Mouse (Mus musculus) midbrain, postnatal 0 days (tissue): Measurements from ENCODE around the gene Cog5. TPM values are rescaled to one million over a fixed set of nuclear protein-coding genes. Genes with fewer than 3 reads are reported as not detected.

Source experiments
- ATAC-seq: fragments of 200-750 bp; cut with Nextera tagmentation; 2 replicates; pipeline ENCODE4 v1.8.0; 2017; ENCODE audit warnings: moderate number of reproducible peaks, mild to moderate bottlenecking, moderate TSS enrichment, moderate library complexity; ENCODE audit not compliant: low FRiP score
- DNase-seq: peaks from one replicate; pipeline ENCODE4 v3.0.0-alpha.2; 2015; ENCODE audit warnings: low spot score
- H3K27ac ChIP-seq: fragments of 300-500 bp; sonication (generic); 2 replicates; pipeline ENCODE4 v1.5.1; 2014; ENCODE audit warnings: low read depth, mild to moderate bottlenecking, low read length, mixed read lengths
- H3K27me3 ChIP-seq: fragments of 300-500 bp; sonication (generic); 2 replicates; pipeline ENCODE4 v1.6.1; 2014; ENCODE audit warnings: low read length, control low read depth, mixed read lengths; ENCODE audit not compliant: insufficient read depth
- H3K36me3 ChIP-seq: fragments of 300-500 bp; sonication (generic); 2 replicates; pipeline ENCODE4 v1.6.1; 2014; ENCODE audit warnings: low read length, control low read depth, mixed read lengths; ENCODE audit not compliant: insufficient read depth
- H3K4me1 ChIP-seq: fragments of 300-500 bp; sonication (generic); 2 replicates; pipeline ENCODE4 v1.6.1; 2014; ENCODE audit warnings: mild to moderate bottlenecking, control low read depth, antibody characterized with exemption, low read length, mixed read lengths; ENCODE audit not compliant: insufficient read depth
- H3K4me2 ChIP-seq: fragments of 300-500 bp; sonication (generic); 2 replicates; pipeline ENCODE4 v1.6.1; 2014; ENCODE audit warnings: low read depth, mild to moderate bottlenecking, low read length, mixed read lengths; ENCODE audit not compliant: poor library complexity, severe bottlenecking
- H3K4me3 ChIP-seq: fragments of 300-500 bp; sonication (generic); 2 replicates; pipeline ENCODE4 v1.5.1; 2014; ENCODE audit warnings: low read depth, mild to moderate bottlenecking, low read length, moderate library complexity
- H3K9ac ChIP-seq: fragments of 300-500 bp; sonication (generic); replicated peaks from 2 replicates; pipeline ENCODE4 v1.6.1; 2014; ENCODE audit warnings: mild to moderate bottlenecking, low read length, moderate library complexity, mixed read lengths; ENCODE audit not compliant: poor library complexity, severe bottlenecking
- H3K9me3 ChIP-seq: fragments of 300-500 bp; sonication (generic); 2 replicates; pipeline ENCODE4 v1.6.1; 2016; ENCODE audit warnings: low read length, control low read depth
- CTCF ChIP-seq: IDR thresholded peaks from 2 replicates; pipeline ENCODE4 v1.5.1; 2016; ENCODE audit warnings: antibody characterized with exemption, mild to moderate bottlenecking
- WGBS: fragments of 180-500 bp; shearing (Covaris S2); extraction: QIAGEN DNeasy Blood & Tissue Kit; methylation state at CpG from one replicate; pipeline ENCODE4 v1.1.7; 2014; 5-methylcytosine and 5-hydroxymethylcytosine counted together
- polyA plus RNA-seq: library from polyadenylated mRNA; unstranded; fragments of >200 nt; fragmentation: Nextera tagmentation; extraction: Ambion mirVana; gene quantifications from 2 replicates; pipeline ENCODE4 v1.2.1, GENCODE M21; 2015
- total RNA-seq: library from RNA; depleted of rRNA; stranded (reverse); fragments of >200 nt; gene quantifications from 2 replicates; pipeline ENCODE4 v1.2.3, GENCODE M21; 2014

The Cog5 gene
- total and polyA plus RNA-seq, 2 experiments from 2014 or later: 18.8 to 41.1 TPM

DNA sequence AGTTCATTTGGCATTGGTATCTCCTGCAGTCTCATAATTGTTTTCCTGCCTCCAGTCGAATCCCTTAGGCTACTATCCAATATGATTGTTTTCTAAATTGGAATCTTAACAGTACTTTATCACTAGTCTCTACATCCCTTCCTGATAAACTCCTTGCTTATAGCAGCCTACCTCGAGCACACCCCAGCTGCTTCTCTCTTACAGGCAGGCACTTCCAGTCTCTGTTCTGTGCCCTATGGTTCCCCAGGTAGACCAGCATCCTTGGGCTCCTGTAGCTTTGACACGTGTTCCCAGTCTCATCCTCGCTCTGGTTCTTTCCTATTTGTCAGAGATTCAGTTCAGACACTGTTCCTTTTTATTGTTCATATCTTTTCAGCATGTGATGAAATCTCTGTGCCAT lies 229.7 kb downstream of the Cog5 start:
- no peak overlapping the region for H3K9ac ChIP-seq
- H3K4me1 ChIP-seq: no peaks in the 10 kb centered on the region
- H3K9me3 ChIP-seq: no peaks in the 10 kb centered on the region
- TF ChIP-seq CTCF: no peak
- WGBS: 84% methylated on average over 4 of the region's 4 CpGs
- no peak overlapping the region for H3K4me3 ChIP-seq
- no peak for ATAC-seq
- DNase-seq: no peak
- peaks cover 5% of the 10 kb centered on the region; the same call in 1 of the 2 replicates for H3K36me3 ChIP-seq
- no peaks in the 10 kb centered on the region for H3K27me3 ChIP-seq
- no peak overlapping the region for H3K27ac ChIP-seq
- H3K4me2 ChIP-seq: no peak overlapping the region

DNA sequence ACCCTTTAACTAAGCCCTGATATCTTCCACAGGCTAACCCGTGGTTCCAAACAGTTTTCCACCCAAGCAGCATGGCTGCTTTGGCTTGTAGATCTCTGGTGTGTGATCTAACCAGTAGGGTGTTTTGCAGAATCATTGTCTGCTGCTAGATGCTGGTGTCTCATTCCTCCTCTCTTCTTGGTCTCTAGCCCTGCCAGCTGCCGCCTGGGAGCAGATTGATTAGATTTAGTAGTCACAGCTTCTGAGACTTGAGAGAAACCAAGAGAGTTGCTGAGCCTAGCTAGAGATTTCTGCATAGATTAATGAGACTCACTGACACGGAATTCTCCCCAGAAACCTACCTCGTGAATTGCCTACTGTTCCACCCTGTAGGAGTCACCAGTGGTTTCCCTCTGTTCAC lies 230.4 kb downstream of the Cog5 start:
- no peaks in the 10 kb centered on the region for H3K9me3 ChIP-seq
- no peaks in the 10 kb centered on the region for H3K27me3 ChIP-seq
- H3K4me1 ChIP-seq: no peaks in the 10 kb centered on the region
- H3K4me2 ChIP-seq: no peak overlapping the region
- H3K4me3 ChIP-seq: no peak overlapping the region
- 91% methylated on average over 4 of the region's 4 CpGs for WGBS
- no peak for TF ChIP-seq CTCF
- no peak overlapping the region for H3K9ac ChIP-seq
- ATAC-seq (no peak), DNase-seq (no peak)
- H3K27ac ChIP-seq: no peak overlapping the region
- peaks cover 5% of the 10 kb centered on the region; the same call in 1 of the 2 replicates for H3K36me3 ChIP-seq

DNA sequence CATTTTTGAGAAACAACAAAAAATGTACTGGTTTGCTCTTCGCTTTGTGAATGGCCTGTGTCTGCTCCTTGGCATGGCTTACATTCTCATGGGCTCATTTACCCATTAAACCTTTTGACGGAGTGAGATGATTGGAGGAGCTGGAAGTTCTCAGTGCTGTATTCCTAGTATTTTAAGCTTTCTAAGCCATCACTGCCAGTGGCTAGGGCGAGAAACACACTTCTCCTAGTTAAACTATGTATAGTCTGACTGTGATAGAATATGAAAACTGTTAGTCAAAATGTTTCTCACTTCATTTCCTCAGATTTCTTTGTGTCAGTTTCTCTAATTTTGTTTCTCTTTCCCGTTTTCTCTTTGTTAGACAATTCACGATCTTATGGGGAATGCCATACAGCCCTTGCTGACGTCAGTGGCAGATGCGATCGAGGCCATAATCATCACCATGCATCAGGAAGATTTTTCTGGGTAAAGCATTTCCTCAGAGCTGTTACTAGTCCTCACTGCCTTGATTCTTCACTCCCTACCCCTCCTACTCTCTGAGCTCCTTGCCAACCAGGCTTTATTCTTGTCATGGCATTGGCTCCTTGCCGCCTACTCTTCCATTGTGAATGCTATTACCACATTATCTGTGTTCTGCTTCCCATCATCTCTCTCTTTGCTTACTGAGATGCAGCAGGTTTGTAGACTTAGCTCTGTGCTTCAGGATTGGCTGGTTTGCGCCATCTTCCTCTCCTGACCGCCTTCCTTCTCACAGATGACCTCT lies 231.4 kb downstream of the Cog5 start:
- DNase-seq (no peak), ATAC-seq (no peak)
- Histone ChIP-seq H3K27ac (no peak overlapping the region), H3K4me2 (no peak overlapping the region), H3K36me3 (peaks cover 5% of the 10 kb centered on the region; the same call in 1 of the 2 replicates), H3K4me3 (no peak overlapping the region), H3K27me3 (no peaks in the 10 kb centered on the region), H3K9ac (no peak overlapping the region), H3K9me3 (no peaks in the 10 kb centered on the region), H3K4me1 (no peaks in the 10 kb centered on the region)
- 94% methylated on average over 11 of the region's 11 CpGs for WGBS
- no peak for TF ChIP-seq CTCF

DNA sequence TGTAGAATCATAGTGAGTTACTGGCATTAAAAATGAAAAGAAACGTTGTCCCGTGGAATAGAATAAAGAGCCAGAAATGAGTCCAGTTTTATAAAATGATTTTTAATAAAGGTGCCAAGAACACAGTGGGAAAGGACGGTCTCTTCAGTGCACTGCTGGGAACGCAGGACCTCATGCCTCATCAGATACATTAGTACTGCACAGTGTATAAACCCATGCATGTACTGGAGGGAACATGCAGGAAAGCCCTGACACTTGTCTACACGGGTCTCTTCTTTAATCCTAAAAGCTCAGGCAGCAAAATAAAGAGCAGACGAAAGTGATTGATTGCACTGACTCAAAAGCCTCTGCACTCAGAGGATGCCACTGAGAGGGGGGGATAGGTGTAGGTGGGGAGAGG lies 236.0 kb downstream of the Cog5 start:
- no peaks in the 10 kb centered on the region for H3K27me3 ChIP-seq
- no peak overlapping the region for H3K27ac ChIP-seq
- no peak overlapping the region for H3K4me2 ChIP-seq
- H3K36me3 ChIP-seq: peaks cover 5% of the 10 kb centered on the region; the same call in 1 of the 2 replicates
- DNase-seq: no peak
- H3K4me3 ChIP-seq: no peak overlapping the region
- H3K4me1 ChIP-seq: no peaks in the 10 kb centered on the region
- H3K9me3 ChIP-seq: no peaks in the 10 kb centered on the region
- H3K9ac ChIP-seq: no peak overlapping the region
- 54% methylated on average over 6 of the region's 6 CpGs for WGBS
- TF ChIP-seq CTCF: no peak
- no peak for ATAC-seq

DNA sequence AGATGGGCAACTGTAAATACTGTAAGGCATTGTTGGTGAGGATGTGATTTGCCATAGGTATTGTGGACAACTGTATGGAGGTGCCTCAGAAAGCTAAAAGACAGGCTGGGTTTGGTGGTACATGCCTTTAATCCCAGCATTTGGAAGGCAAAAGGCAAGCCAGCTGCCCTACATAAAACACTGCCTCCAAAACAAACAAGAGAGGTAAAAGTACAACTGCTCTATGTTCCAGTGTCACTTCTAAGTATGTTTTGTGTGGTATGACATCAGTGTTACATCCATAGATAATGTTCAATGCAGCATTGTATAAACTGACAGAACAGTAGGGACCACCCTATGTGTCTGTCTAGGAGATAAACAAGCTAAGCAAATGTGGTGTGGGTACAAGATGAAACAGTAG lies 237.4 kb downstream of the Cog5 start:
- TF ChIP-seq CTCF: no peak
- H3K36me3 ChIP-seq: no peaks in the 10 kb centered on the region
- H3K4me1 ChIP-seq: 0 out of 2 replicates have a peak, but pooled peaks cover 6% of the 10 kb centered on the region
- ATAC-seq (no peak), DNase-seq (no peak)
- H3K4me3 ChIP-seq: no peak overlapping the region
- H3K9ac ChIP-seq: no peak overlapping the region; the same call in 1 of the 2 replicates
- H3K4me2 ChIP-seq: no peak overlapping the region
- no peaks in the 10 kb centered on the region for H3K27me3 ChIP-seq
- H3K27ac ChIP-seq: no peak overlapping the region
- no peaks in the 10 kb centered on the region for H3K9me3 ChIP-seq

DNA sequence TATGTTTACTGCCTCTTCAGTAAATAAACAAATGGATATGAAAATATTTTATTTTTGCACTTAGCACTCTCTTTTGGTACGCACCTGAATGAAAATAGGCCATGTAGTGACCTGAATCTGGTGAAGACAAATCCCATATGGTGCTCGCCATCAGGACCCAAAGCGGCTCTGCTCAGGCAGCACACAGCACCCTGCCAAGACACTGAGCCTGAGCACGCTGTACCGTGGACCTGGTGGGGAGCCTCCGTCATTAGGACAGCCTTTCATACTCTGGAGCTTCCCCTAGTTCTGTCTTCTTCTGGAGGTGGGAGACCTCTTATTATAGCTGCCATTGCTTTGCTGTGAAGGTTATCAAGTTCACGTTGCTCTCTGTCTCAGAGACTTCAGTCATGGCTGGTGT lies 238.1 kb downstream of the Cog5 start:
- Histone ChIP-seq H3K27me3 (no peaks in the 10 kb centered on the region), H3K36me3 (no peaks in the 10 kb centered on the region), H3K4me3 (no peak overlapping the region), H3K4me1 (0 out of 2 replicates have a peak, but pooled peaks cover 7% of the 10 kb centered on the region), H3K9me3 (no peaks in the 10 kb centered on the region), H3K27ac (no peak overlapping the region), H3K9ac (no peak overlapping the region), H3K4me2 (no peak overlapping the region)
- 93% methylated on average over 7 of the region's 7 CpGs for WGBS
- TF ChIP-seq CTCF: no peak
- no peak for ATAC-seq
- no peak for DNase-seq
